Mouse (Mus musculus): Measurements from ENCODE around the gene Sult5a1.

- TF ChIP-seq POLR2A (IDR thresholded peaks at IDR 0.05; ENCODE audit: low read depth, low read length) (no peak), CTCF (conservative IDR thresholded peaks at IDR 0.05; ENCODE audit: insufficient read depth, insufficient read length, low read depth, low read length) (no peak)
Measured at GRCm38 (mm10) chr8:123146390-123146789, 11.7 kb downstream of the Sult5a1 start.
